Mouse (Mus musculus): ENCODE results near the gene Pcdh19. TPM values are rescaled to one million over a fixed set of nuclear protein-coding genes. Genes with fewer than 3 reads are reported as not detected.

Pcdh19 gene
- polyA plus RNA-seq, 1 experiment = 0.44 TPM

DNA sequence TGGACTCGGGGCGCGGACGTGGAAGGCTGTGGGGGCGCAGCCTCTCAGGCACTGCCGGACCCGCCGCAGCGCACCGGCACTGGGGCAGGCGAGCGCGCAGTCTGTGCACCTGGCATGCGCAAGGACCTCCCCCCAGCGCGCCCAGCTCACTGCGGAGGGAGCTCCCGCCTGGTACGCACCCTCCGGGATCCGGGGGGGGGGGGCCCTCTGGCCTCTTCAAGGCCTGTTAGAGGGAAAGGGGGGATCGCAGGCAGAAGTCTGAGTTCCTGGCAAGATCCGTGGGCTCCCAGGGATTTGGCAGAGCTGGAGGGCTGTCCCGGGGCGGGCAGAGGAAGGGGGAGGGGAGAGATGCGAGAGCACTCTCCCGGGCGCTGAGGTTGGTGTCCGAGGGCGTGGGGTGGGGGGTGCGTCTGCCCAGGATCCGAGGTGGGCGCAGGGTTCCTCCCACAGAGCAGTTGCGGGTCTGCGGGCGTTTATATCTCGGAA, 1.1 kb downstream of the Pcdh19 start:
- H3K27ac ChIP-seq (ENCODE audit: insufficient read depth, low read depth, low read length) = no peak overlapping the region
- no peaks in the 10 kb centered on the region; the same call in 1 of the 2 replicates for H3K27me3 ChIP-seq (replicated peaks; ENCODE audit: control insufficient read depth, insufficient read depth, low read length)
- 3% methylated on average over 17 of the region's 37 CpGs for WGBS
- peak; percentile 2 for DNase-seq
- H3K4me3 ChIP-seq (ENCODE audit: insufficient read depth, low read depth, low read length) = peak overlapping the region; percentile 58
- H3K36me3 ChIP-seq (ENCODE audit: control insufficient read depth, insufficient read depth, low read length) = no peaks in the 10 kb centered on the region
- TF ChIP-seq CTCF (conservative IDR thresholded peaks at IDR 0.05; ENCODE audit: insufficient read depth, insufficient read length, low read depth, low read length) (no peak), POLR2A (IDR thresholded peaks at IDR 0.05; ENCODE audit: low read depth, low read length) (no peak)
- H3K4me1 ChIP-seq (ENCODE audit: control insufficient read depth, insufficient read depth, low read length) = no peaks in the 10 kb centered on the region

DNA sequence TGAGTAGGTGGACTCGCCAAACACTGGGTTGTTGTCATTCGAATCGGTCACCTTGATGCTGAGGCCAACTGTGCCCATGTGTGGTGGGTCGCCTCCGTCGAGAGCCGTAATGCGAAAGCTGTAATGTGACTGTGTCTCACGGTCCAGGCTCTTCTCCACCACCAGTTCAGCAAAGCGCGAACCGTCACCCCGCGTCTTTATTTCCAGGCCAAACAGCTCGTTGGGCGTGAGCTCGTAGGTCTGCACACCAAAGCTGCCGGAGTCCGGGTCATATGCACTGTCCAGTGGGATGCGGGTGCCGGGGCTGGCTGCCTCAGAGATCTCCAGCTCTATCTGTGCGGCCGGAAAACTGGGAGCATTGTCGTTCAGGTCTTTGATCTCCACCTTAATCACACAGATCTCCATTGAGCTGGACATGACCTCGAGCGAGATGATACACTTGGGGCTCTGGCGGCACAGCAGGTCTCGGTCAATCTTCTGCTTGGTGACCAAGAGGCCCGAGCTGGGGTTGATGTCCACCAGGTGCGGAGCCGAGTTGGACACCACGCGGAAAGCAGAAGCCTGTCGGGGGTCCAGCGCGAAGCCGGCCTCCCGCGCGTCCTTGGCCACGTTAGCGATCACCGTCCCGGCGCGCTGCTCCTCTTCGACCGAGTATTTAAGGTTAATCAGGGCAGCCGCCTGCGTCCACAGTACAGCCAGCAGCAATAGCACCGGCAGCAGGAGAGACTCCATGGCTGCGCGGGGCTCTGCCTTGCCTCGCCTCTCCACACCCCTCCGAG, 2.1 kb downstream of the Pcdh19 start:
- no peaks in the 10 kb centered on the region; the same call in 1 of the 2 replicates for H3K27me3 ChIP-seq (replicated peaks; ENCODE audit: control insufficient read depth, insufficient read depth, low read length)
- TF ChIP-seq CTCF (conservative IDR thresholded peaks at IDR 0.05; ENCODE audit: insufficient read depth, insufficient read length, low read depth, low read length) = no peak
- TF ChIP-seq POLR2A (IDR thresholded peaks at IDR 0.05; ENCODE audit: low read depth, low read length) = no peak
- peak overlapping the region; percentile 17; the same call in 1 of the 2 replicates for H3K4me3 ChIP-seq (ENCODE audit: insufficient read depth, low read depth, low read length)
- no peaks in the 10 kb centered on the region for H3K4me1 ChIP-seq (ENCODE audit: control insufficient read depth, insufficient read depth, low read length)
- 11% methylated on average over 55 of the region's 55 CpGs for WGBS
- H3K27ac ChIP-seq (ENCODE audit: insufficient read depth, low read depth, low read length) = no peak overlapping the region
- no peak for DNase-seq
- H3K36me3 ChIP-seq (ENCODE audit: control insufficient read depth, insufficient read depth, low read length) = no peaks in the 10 kb centered on the region

DNA sequence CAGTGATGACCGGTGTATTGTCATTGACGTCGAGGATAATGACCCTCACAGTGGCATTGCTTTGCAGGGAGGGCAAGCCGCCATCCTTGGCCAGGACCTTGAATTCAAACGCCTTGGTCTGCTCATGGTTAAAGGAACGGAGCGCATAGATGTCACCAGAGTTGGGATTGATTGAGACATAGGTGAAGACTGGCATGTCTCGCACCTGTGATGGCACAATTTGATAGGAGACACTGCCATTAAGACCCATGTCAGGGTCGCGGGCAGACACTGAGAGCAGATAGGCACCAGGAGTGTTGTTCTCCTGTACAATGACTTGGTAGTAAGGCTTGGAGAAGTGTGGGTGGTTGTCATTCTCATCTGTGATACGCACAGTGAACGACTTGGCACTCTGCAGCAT, 3.2 kb downstream of the Pcdh19 start:
- 51% methylated on average over 12 of the region's 12 CpGs for WGBS
- Histone ChIP-seq H3K27me3 (replicated peaks; ENCODE audit: control insufficient read depth, insufficient read depth, low read length) (no peaks in the 10 kb centered on the region; the same call in 1 of the 2 replicates), H3K36me3 (ENCODE audit: control insufficient read depth, insufficient read depth, low read length) (no peaks in the 10 kb centered on the region), H3K27ac (ENCODE audit: insufficient read depth, low read depth, low read length) (no peak overlapping the region), H3K4me3 (ENCODE audit: insufficient read depth, low read depth, low read length) (no peak overlapping the region), H3K4me1 (ENCODE audit: control insufficient read depth, insufficient read depth, low read length) (no peaks in the 10 kb centered on the region)
- DNase-seq = no peak
- TF ChIP-seq POLR2A (IDR thresholded peaks at IDR 0.05; ENCODE audit: low read depth, low read length) = no peak
- TF ChIP-seq CTCF (conservative IDR thresholded peaks at IDR 0.05; ENCODE audit: insufficient read depth, insufficient read length, low read depth, low read length) = no peak

DNA sequence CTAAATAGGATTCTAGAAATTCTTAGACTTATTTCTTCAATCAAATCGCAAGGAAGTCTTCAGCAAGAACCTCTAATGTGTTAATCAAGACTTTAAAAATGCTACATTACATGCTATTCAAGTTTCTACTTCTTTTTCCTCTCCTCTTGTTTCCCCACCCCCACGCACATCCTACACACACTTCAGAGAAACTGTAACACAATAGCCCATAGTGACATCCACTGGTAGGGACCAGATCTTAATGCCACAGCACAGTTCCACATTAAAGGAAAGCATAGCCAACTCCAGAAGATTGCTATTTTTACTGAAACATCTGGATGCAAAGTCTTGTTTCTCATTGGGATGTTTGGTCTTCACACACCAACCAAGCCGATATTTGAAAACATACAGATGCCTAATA, 4.8 kb downstream of the Pcdh19 start:
- H3K4me1 ChIP-seq (ENCODE audit: control insufficient read depth, insufficient read depth, low read length) = no peaks in the 10 kb centered on the region
- DNase-seq = no peak
- no peaks in the 10 kb centered on the region for H3K36me3 ChIP-seq (ENCODE audit: control insufficient read depth, insufficient read depth, low read length)
- no peaks in the 10 kb centered on the region; the same call in 1 of the 2 replicates for H3K27me3 ChIP-seq (replicated peaks; ENCODE audit: control insufficient read depth, insufficient read depth, low read length)
- 56% methylated on average over 3 of the region's 3 CpGs for WGBS
- TF ChIP-seq CTCF (conservative IDR thresholded peaks at IDR 0.05; ENCODE audit: insufficient read depth, insufficient read length, low read depth, low read length) = no peak
- no peak for TF ChIP-seq POLR2A (IDR thresholded peaks at IDR 0.05; ENCODE audit: low read depth, low read length)
- no peak overlapping the region for H3K27ac ChIP-seq (ENCODE audit: insufficient read depth, low read depth, low read length)
- H3K4me3 ChIP-seq (ENCODE audit: insufficient read depth, low read depth, low read length) = no peak overlapping the region

DNA sequence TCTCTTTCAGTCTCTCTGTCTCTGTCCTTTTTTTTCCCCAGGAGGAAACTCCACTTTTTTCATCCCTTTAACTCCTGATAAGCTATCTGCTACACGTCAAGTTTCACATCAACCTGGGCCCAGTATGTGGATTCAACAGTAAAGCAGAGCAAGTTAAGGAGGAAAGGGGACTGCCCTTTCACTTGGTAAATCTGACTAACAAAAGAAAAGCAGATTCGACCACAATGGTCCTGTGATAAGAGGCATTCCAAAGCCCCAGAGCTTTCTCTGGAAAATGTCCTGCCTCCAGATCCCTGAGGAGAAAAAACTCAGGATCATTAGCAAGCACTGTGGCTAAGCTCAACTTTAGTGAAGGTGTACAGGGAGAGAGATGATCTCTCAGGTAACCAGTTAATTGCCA, 13.7 kb downstream of the Pcdh19 start:
- Histone ChIP-seq H3K27me3 (replicated peaks; ENCODE audit: control insufficient read depth, insufficient read depth, low read length) (no peaks in the 10 kb centered on the region), H3K4me1 (ENCODE audit: control insufficient read depth, insufficient read depth, low read length) (no peaks in the 10 kb centered on the region), H3K27ac (ENCODE audit: insufficient read depth, low read depth, low read length) (no peak overlapping the region), H3K36me3 (ENCODE audit: control insufficient read depth, insufficient read depth, low read length) (no peaks in the 10 kb centered on the region), H3K4me3 (ENCODE audit: insufficient read depth, low read depth, low read length) (no peak overlapping the region)
- no peak for TF ChIP-seq POLR2A (IDR thresholded peaks at IDR 0.05; ENCODE audit: low read depth, low read length)
- no peak for TF ChIP-seq CTCF (conservative IDR thresholded peaks at IDR 0.05; ENCODE audit: insufficient read depth, insufficient read length, low read depth, low read length)
- DNase-seq = no peak
- 37% methylated on average over 2 of the region's 2 CpGs for WGBS

DNA sequence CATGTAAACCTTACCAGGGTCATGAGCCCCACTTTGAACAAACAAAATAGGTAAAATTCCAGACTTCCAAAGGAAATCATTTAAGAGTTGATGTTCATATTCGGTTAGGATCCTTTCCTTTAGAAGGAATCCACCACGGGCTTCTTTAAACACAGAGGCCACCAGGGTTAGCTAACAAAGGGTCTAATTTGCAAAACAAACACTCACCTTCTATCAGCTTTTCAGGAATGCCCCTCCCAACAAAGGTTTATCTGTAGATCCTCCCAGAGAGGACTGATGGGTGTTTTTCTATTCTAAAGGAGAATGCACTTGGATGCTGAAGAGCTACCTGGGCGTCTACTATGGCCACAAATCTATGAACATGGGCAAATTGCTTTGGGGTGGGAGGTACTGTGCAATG, 15.0 kb downstream of the Pcdh19 start:
- Histone ChIP-seq H3K4me3 (ENCODE audit: insufficient read depth, low read depth, low read length) (no peak overlapping the region), H3K27ac (ENCODE audit: insufficient read depth, low read depth, low read length) (no peak overlapping the region), H3K27me3 (replicated peaks; ENCODE audit: control insufficient read depth, insufficient read depth, low read length) (no peaks in the 10 kb centered on the region), H3K4me1 (ENCODE audit: control insufficient read depth, insufficient read depth, low read length) (no peaks in the 10 kb centered on the region), H3K36me3 (ENCODE audit: control insufficient read depth, insufficient read depth, low read length) (no peaks in the 10 kb centered on the region)
- no peak for DNase-seq
- 63% methylated on average over 3 of the region's 3 CpGs for WGBS
- TF ChIP-seq CTCF (conservative IDR thresholded peaks at IDR 0.05; ENCODE audit: insufficient read depth, insufficient read length, low read depth, low read length) (no peak), POLR2A (IDR thresholded peaks at IDR 0.05; ENCODE audit: low read depth, low read length) (no peak)

DNA sequence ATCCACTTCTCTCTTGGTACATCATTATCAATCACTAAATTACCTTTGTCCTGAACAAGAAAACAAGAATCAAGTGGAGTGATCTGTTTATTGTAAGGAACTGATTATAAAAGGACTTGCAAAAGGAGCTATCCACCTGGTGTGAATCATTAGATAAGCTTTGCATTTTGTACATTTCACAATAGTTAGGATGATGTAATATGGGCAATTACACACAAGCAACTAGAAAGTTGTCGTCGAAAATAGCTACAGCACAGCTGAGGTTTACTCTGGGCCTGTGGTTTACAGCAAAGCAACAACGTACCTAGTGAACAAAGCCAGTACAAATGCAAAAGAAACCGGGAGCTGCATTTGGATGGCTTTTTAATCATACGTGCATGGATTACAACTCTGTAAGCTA, 28.7 kb downstream of the Pcdh19 start:
- no peaks in the 10 kb centered on the region for H3K27me3 ChIP-seq (replicated peaks; ENCODE audit: control insufficient read depth, insufficient read depth, low read length)
- TF ChIP-seq POLR2A (IDR thresholded peaks at IDR 0.05; ENCODE audit: low read depth, low read length) = no peak
- no peak for DNase-seq
- no peaks in the 10 kb centered on the region for H3K36me3 ChIP-seq (ENCODE audit: control insufficient read depth, insufficient read depth, low read length)
- no peak overlapping the region for H3K27ac ChIP-seq (ENCODE audit: insufficient read depth, low read depth, low read length)
- WGBS = 81% methylated on average over 5 of the region's 5 CpGs
- H3K4me1 ChIP-seq (ENCODE audit: control insufficient read depth, insufficient read depth, low read length) = no peaks in the 10 kb centered on the region
- no peak overlapping the region for H3K4me3 ChIP-seq (ENCODE audit: insufficient read depth, low read depth, low read length)
